Mouse (Mus musculus) right cerebral cortex, postnatal 25 days (tissue): Measurements from ENCODE around the gene Gm3776.
"Not testable (repeated sequence)": the region's sequence is repeated elsewhere in the genome, so short reads cannot be mapped to it uniquely, and the experiment has no call there.

Source experiments
- DNase-seq: peaks from one replicate; pipeline ENCODE4 v3.0.0; 2022

The Gm3776 gene

GRCm38 (mm10) chr9:78256914-78257313, at the start of gene Gm3776:
Gm3776 (plus strand) TSS chr9:78257129.
- not testable (repeated sequence) for DNase-seq

GRCm38 (mm10) chr9:78208956-78209355, 48.0 kb upstream of the Gm3776 start:
- no peak for DNase-seq

GRCm38 (mm10) chr9:78210079-78210478, 46.9 kb upstream of the Gm3776 start:
- no peak for DNase-seq

GRCm38 (mm10) chr9:78210821-78211220, 46.1 kb upstream of the Gm3776 start:
- DNase-seq = no peak

- DNase-seq = no peak
Observed at GRCm38 (mm10) chr9:78211521-78211920, 45.4 kb upstream of the Gm3776 start.

- DNase-seq = no peak
Observed at GRCm38 (mm10) chr9:78212341-78213049, 44.4 kb upstream of the Gm3776 start.

GRCm38 (mm10) chr9:78217074-78217473, 39.9 kb upstream of the Gm3776 start:
- no peak for DNase-seq

- DNase-seq = no peak
Observed at GRCm38 (mm10) chr9:78222616-78223015, 34.3 kb upstream of the Gm3776 start.

GRCm38 (mm10) chr9:78223221-78223902, 33.6 kb upstream of the Gm3776 start:
- DNase-seq = no peak

GRCm38 (mm10) chr9:78224418-78224817, 32.5 kb upstream of the Gm3776 start:
- DNase-seq = no peak

GRCm38 (mm10) chr9:78225304-78225703, 31.6 kb upstream of the Gm3776 start:
- DNase-seq = no peak

- DNase-seq = no peak
Observed at GRCm38 (mm10) chr9:78228122-78228521, 28.8 kb upstream of the Gm3776 start.

GRCm38 (mm10) chr9:78229658-78230057, 27.3 kb upstream of the Gm3776 start:
- not testable (repeated sequence) for DNase-seq

- not testable (repeated sequence) for DNase-seq
Observed at GRCm38 (mm10) chr9:78230461-78230860, 26.5 kb upstream of the Gm3776 start, which contains the start of gene Gsta1. Gsta1 (plus strand) TSS chr9:78230656.

- DNase-seq = not testable (repeated sequence)
Observed at GRCm38 (mm10) chr9:78233121-78233695, 23.7 kb upstream of the Gm3776 start.

- DNase-seq = not testable (repeated sequence)
Observed at GRCm38 (mm10) chr9:78255683-78256470, 1.1 kb upstream of the Gm3776 start.

- peak; percentile 4 for DNase-seq
Observed at GRCm38 (mm10) chr9:78259688-78260087, 2.8 kb downstream of the Gm3776 start.

GRCm38 (mm10) chr9:78270945-78271344, 14.0 kb downstream of the Gm3776 start:
- DNase-seq = not testable (repeated sequence)

GRCm38 (mm10) chr9:78282002-78282711, 25.2 kb downstream of the Gm3776 start:
- DNase-seq = not testable (repeated sequence)

- DNase-seq = not testable (repeated sequence)
Observed at GRCm38 (mm10) chr9:78289063-78289462, 32.1 kb downstream of the Gm3776 start.

- not testable (repeated sequence) for DNase-seq
Observed at GRCm38 (mm10) chr9:78289723-78290122, 32.8 kb downstream of the Gm3776 start, which contains the start of gene Gm10639. Gm10639 (plus strand) TSS chr9:78289923.

- DNase-seq = not testable (repeated sequence)
Observed at GRCm38 (mm10) chr9:78292462-78292861, 35.5 kb downstream of the Gm3776 start.
